In the genomic region with DNA sequence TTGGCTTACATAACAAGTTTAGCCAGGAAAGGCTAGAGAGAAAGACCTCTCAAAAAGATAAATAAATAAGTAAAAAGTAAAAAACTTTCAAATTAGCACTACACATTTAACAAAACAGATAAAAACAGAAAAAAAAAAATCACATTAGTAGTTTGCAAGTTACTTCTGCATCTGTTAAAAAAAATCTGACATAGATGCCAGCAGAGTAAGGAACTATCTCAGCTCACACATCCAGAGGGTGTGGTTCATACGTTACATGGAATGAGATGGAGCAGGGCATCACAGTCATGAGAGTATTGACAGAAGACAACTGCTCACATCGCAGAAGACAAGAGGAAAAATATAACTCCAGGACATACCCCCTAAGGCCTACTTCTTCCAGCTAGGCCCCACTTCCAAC, we compare ENCODE assay signal across 20 mouse cellular contexts. TPM values are rescaled to one million over a fixed set of nuclear protein-coding genes. Genes with fewer than 3 reads are reported as not detected.
DNase-seq lines count a peak whose midpoint lies in the region; ATAC-seq and TF ChIP-seq lines count a peak whose summit lies in the region.
"Had no signal": no experiment of that assay in that cellular context is flagged by ENCODE, and none has a peak within 500 bp of the region (broad histone marks: within the 10 kb centered on the region; RNA-seq: fewer than 3 reads in every experiment).

No protein-coding gene starts in this region.

- ATAC-seq in megakaryocyte, adult 5-6 weeks (ENCODE audit: poor library complexity, severe bottlenecking), result no peak
- ATAC-seq in frontal cortex, adult (ENCODE audit: low TSS enrichment), result no peak
- ATAC-seq: activated CD4-positive, CD25-positive, alpha-beta regulatory T cell, adult 4 months; CD4-positive, CD25-positive, alpha-beta regulatory T cell, adult 4 months; Patski had no signal

- peak; percentile 19 to 55; a peak in 3 of 4 replicates for TF ChIP-seq EP300 in MEL (IDR thresholded peaks at IDR 0.05; ENCODE audit: low read depth in 1 of 2, low read length in 2 of 2)

- H3K27me3 ChIP-seq in megakaryocyte, embryonic 14.5 days (replicated peaks), result no peaks in the 10 kb centered on the region
- H3K27me3 ChIP-seq in MEL (ENCODE audit: control insufficient read depth in 1 of 2, insufficient read depth in 2 of 2, low read length in 2 of 2), result no peaks in the 10 kb centered on the region
- H3K27me3 ChIP-seq: CH12.LX, Patski had no signal

- no peak for TF ChIP-seq RAD21 in MEL (IDR thresholded peaks at IDR 0.05; ENCODE audit: low read depth, low read length)

- H3K4me1 ChIP-seq in megakaryocyte, embryonic 14.5 days, result peaks cover 58% of the 10 kb centered on the region
- peaks cover 16 to 23% of the 10 kb centered on the region in 2 experiments for H3K4me1 ChIP-seq in MEL (ENCODE audit: control insufficient read depth in 1 of 2, insufficient read depth in 2 of 2, low read length in 2 of 2)

- no peak for TF ChIP-seq POLR2A in MEL (IDR thresholded peaks at IDR 0.05; ENCODE audit: control insufficient read depth in 1 of 2, insufficient read depth in 1 of 2, low read depth in 1 of 2, low read length in 2 of 2, poor library complexity in 1 of 2)

- H3K4me3 ChIP-seq in megakaryocyte, embryonic 14.5 days (replicated peaks), result peak overlapping the region; percentile 53
- no peak overlapping the region for H3K4me3 ChIP-seq in MEL (ENCODE audit: control insufficient read depth in 1 of 2, insufficient read depth in 1 of 2, low read depth in 2 of 2, low read length in 2 of 2)

- TF ChIP-seq CTCF in MEL (IDR thresholded peaks at IDR 0.05 in 2 of 3, conservative IDR thresholded peaks at IDR 0.05 in 1 of 3; ENCODE audit: control insufficient read depth in 1 of 3, insufficient read depth in 1 of 3, low read depth in 2 of 3, low read length in 3 of 3, poor library complexity in 1 of 3, severe bottlenecking in 1 of 3), result no peak

- no peaks in the 10 kb centered on the region for H3K9me3 ChIP-seq in megakaryocyte, embryonic 14.5 days
- H3K9me3 ChIP-seq in MEL (replicated peaks; ENCODE audit: insufficient read depth, low read length), result no peaks in the 10 kb centered on the region
- H3K9me3 ChIP-seq: G1E had no signal

- no peak overlapping the region for H3K9ac ChIP-seq in MEL (ENCODE audit: control insufficient read depth, low read depth, low read length, poor library complexity, severe bottlenecking)

- peak overlapping the region; percentile 14; the same call in 1 of the 2 replicates for H3K27ac ChIP-seq in MEL (ENCODE audit: control insufficient read depth, low read depth, low read length)

- peak; percentile 50 for DNase-seq in MEL (ENCODE audit: low read depth, low spot score)
- DNase-seq: adrenal gland, adult 2 months; adrenal gland, adult 8-10 months; adrenal gland, postnatal 10 days; adrenal gland, postnatal 14 days; adrenal gland, postnatal 25 days; adrenal gland, postnatal 36 days; B cell, adult 2 months; cerebellum, adult 11 months; cerebellum, adult 11-12 months; cerebellum, adult 18-20 months; cerebellum, adult 2 months had no signal

- peaks cover 11% of the 10 kb centered on the region for H3K36me3 ChIP-seq in megakaryocyte, embryonic 14.5 days (replicated peaks; ENCODE audit: low read length)
- H3K36me3 ChIP-seq in MEL (ENCODE audit: control insufficient read depth in 1 of 2, insufficient read depth in 2 of 2, low read length in 2 of 2), result peaks cover 0 to 28% of the 10 kb centered on the region in 2 experiments; a peak in 2 of 4 replicates

- H3K79me2 ChIP-seq in MEL (ENCODE audit: control insufficient read depth, insufficient read depth, low read length, poor library complexity), result peaks cover 8% of the 10 kb centered on the region; the same call in 1 of the 2 replicates

TF ChIP-seq in MEL, 35 proteins besides CTCF, POLR2A, EP300 and RAD21:
- TF ChIP-seq USF1 (IDR thresholded peaks at IDR 0.05; ENCODE audit: low read depth, low read length), result no peak
- TF ChIP-seq RCOR1 (IDR thresholded peaks at IDR 0.05; ENCODE audit: low read depth, low read length), result peak; percentile 41
- peak; percentile 73 for TF ChIP-seq ZNF384 (IDR thresholded peaks at IDR 0.05; ENCODE audit: low read depth, low read length)
- peak; percentile 21; the same call in 1 of the 2 replicates for TF ChIP-seq MYB (IDR thresholded peaks at IDR 0.05; ENCODE audit: low read depth, low read length)

RNA-seq across cellular contexts. Expression of gene Smap1, which starts 19.4 kb away (rescaled TPM):
- 31.9 and 51.5 TPM in 2 replicates for polyA plus RNA-seq in megakaryocyte, embryonic 14.5 days (2012; ENCODE audit: insufficient read depth, low replicate concordance)
- total RNA-seq in megakaryocyte, adult 5-6 weeks (2015), result 63.1 and 70.6 TPM in 2 replicates
- total RNA-seq in megakaryocyte, adult 5-6 weeks (2017), result 28.7 and 39.4 TPM in 2 replicates
- total RNA-seq in MEL (2012; rRNA removed), result 27.2 and 34.0 TPM in 2 replicates
- 100 to 1,000 TPM in 1 of 2 experiments, 10 to 100 TPM in 1; 86.4 to 128 TPM for polyA plus RNA-seq in MEL (2012; ENCODE audit: insufficient read depth in 1 of 2, insufficient read length in 2 of 2, low read depth in 1 of 2, low replicate concordance in 2 of 2, missing spikeins in 1 of 2)
